Mouse (Mus musculus) liver, adult 2 months (tissue): Measurements from ENCODE around the gene Ccr9. TPM values are rescaled to one million over a fixed set of nuclear protein-coding genes. Genes with fewer than 3 reads are reported as not detected.
"Not testable (repeated sequence)": the region's sequence is repeated elsewhere in the genome, so short reads cannot be mapped to it uniquely, and the experiment has no call there.

ENCODE experiments used
- DNase-seq: peaks from one replicate; pipeline ENCODE4 v3.0.0-alpha.2; 2011; ENCODE audit warnings: low read depth, low spot score; ENCODE audit errors: extremely low read depth
- H3K27ac ChIP-seq: fragments of 200-500 bp; replicated peaks from 2 replicates; pipeline ENCODE4 v1.5.1; 2012; ENCODE audit warnings: low read depth, mild to moderate bottlenecking, control low read depth, inconsistent platforms, low read length; ENCODE audit not compliant: insufficient read depth
- H3K27me3 ChIP-seq: fragments of 200-500 bp; 2 replicates; pipeline ENCODE4 v1.6.1; 2012; ENCODE audit warnings: mild to moderate bottlenecking, moderate library complexity, low read length, inconsistent platforms; ENCODE audit not compliant: control insufficient read depth, insufficient read depth
- H3K36me3 ChIP-seq: fragments of 200-500 bp; 2 replicates; pipeline ENCODE4 v1.6.1; 2012; ENCODE audit warnings: low read length, inconsistent platforms; ENCODE audit not compliant: control insufficient read depth, insufficient read depth
- H3K4me1 ChIP-seq: fragments of 200-500 bp; 2 replicates; pipeline ENCODE4 v1.6.1; 2011; ENCODE audit warnings: low read length; ENCODE audit not compliant: control insufficient read depth, insufficient read depth
- H3K4me3 ChIP-seq: fragments of 200-500 bp; 2 replicates; pipeline ENCODE4 v1.5.1; 2011; ENCODE audit warnings: low read depth, mild to moderate bottlenecking, control low read depth, low read length, moderate library complexity; ENCODE audit not compliant: insufficient read depth
- H3K79me2 ChIP-seq: fragments of 200-500 bp; 2 replicates; pipeline ENCODE4 v1.6.1; 2012; ENCODE audit warnings: inconsistent platforms, mild to moderate bottlenecking, low read length, moderate library complexity; ENCODE audit not compliant: control insufficient read depth, insufficient read depth
- H3K9ac ChIP-seq: fragments of 200-500 bp; 2 replicates; pipeline ENCODE4 v1.6.1; 2012; ENCODE audit warnings: low read depth, mild to moderate bottlenecking, control low read depth, inconsistent platforms, low read length
- CTCF ChIP-seq: fragments of 200-500 bp; IDR thresholded peaks from 2 replicates; pipeline ENCODE4 v1.5.1; 2011; ENCODE audit warnings: low read depth, low read length, control low read depth
- POLR2A ChIP-seq: fragments of 200-500 bp; IDR thresholded peaks from 2 replicates; pipeline ENCODE4 v1.6.1; 2011; ENCODE audit warnings: low read length, control low read depth; ENCODE audit not compliant: insufficient read depth; ENCODE audit errors: extremely low read depth
- WGBS: fragments of 180-500 bp; shearing (Covaris S2); methylation state at CpG from one replicate; pipeline ENCODE4 v1.1.7; 2018; 5-methylcytosine and 5-hydroxymethylcytosine counted together
- polyA plus RNA-seq: library from polyadenylated mRNA; depleted of rRNA; stranded (reverse); fragments of >200 nt; gene quantifications from 2 replicates; pipeline ENCODE4 v1.2.3, GENCODE M21; 2012
- total RNA-seq: library from RNA; depleted of rRNA; stranded (reverse); fragments of >200 nt; gene quantifications from 2 replicates; pipeline ENCODE4 v1.2.3, GENCODE M21; 2014

Ccr9 gene
- total and polyA plus RNA-seq, 2 experiments, result 0.18 to 0.21 TPM

- no peak overlapping the region for H3K4me3 ChIP-seq
- no peaks in the 10 kb centered on the region for H3K36me3 ChIP-seq
- peak; percentile 32 for DNase-seq
- no peaks in the 10 kb centered on the region for H3K79me2 ChIP-seq
- no peak for TF ChIP-seq POLR2A
- peak; percentile 44; the same call in 1 of the 2 replicates for TF ChIP-seq CTCF
- no peaks in the 10 kb centered on the region for H3K27me3 ChIP-seq
- H3K27ac ChIP-seq, result no peak overlapping the region
- WGBS, result 36% methylated on average over 1 of the region's 1 CpGs
- H3K9ac ChIP-seq, result no peak overlapping the region
- no peaks in the 10 kb centered on the region for H3K4me1 ChIP-seq
These were observed 39.6 kb upstream of the Ccr9 start for GRCm38 (mm10) chr9:123638668-123639089.

DNA sequence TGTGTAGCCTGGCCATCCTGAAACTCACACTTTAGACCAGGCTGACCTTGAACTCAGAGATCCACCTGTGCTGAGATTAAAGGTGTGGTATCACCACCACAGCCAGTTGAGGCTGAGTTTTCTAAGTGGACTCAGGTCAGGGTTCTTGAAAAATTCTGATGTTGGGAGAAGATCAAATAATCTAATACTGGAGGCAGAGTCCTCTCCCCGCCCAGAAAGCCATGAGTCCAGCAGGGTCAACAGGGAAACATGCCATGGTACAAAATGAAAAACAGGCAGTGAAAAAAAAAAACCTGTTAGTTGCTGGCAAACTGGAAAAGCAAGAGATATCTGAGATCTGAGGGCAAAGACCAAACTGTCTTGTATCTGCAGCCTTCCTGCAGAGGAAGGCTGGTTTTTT lies 38.1 kb upstream of the Ccr9 start:
- DNase-seq, result peak; percentile 67
- Histone ChIP-seq H3K4me1 (no peaks in the 10 kb centered on the region), H3K27ac (no peak overlapping the region), H3K9ac (no peak overlapping the region), H3K36me3 (no peaks in the 10 kb centered on the region), H3K27me3 (no peaks in the 10 kb centered on the region), H3K4me3 (no peak overlapping the region), H3K79me2 (no peaks in the 10 kb centered on the region)
- WGBS, result 23% methylated on average over 1 of the region's 1 CpGs
- TF ChIP-seq CTCF (no peak), POLR2A (no peak)

- H3K9ac ChIP-seq, result no peak overlapping the region
- WGBS, result 87% methylated on average over 2 of the region's 2 CpGs
- no peaks in the 10 kb centered on the region for H3K4me1 ChIP-seq
- TF ChIP-seq CTCF, result no peak
- TF ChIP-seq POLR2A, result no peak
- H3K36me3 ChIP-seq, result no peaks in the 10 kb centered on the region
- H3K4me3 ChIP-seq, result no peak overlapping the region
- H3K27me3 ChIP-seq, result no peaks in the 10 kb centered on the region
- no peaks in the 10 kb centered on the region for H3K79me2 ChIP-seq
- DNase-seq, result no peak
- no peak overlapping the region for H3K27ac ChIP-seq
These were observed 28.3 kb upstream of the Ccr9 start for GRCm38 (mm10) chr9:123649785-123650511.

- Histone ChIP-seq H3K36me3 (no peaks in the 10 kb centered on the region), H3K27me3 (no peaks in the 10 kb centered on the region), H3K4me3 (no peak overlapping the region), H3K79me2 (no peaks in the 10 kb centered on the region), H3K27ac (no peak overlapping the region), H3K4me1 (no peaks in the 10 kb centered on the region), H3K9ac (no peak overlapping the region)
- 44% methylated on average over 4 of the region's 4 CpGs for WGBS
- DNase-seq, result no peak
- TF ChIP-seq POLR2A (no peak), CTCF (no peak)
These were observed 26.9 kb upstream of the Ccr9 start for GRCm38 (mm10) chr9:123651369-123651768.

GRCm38 (mm10) chr9:123657457-123657856 lies 20.8 kb upstream of the Ccr9 start:
- Histone ChIP-seq H3K4me1 (no peaks in the 10 kb centered on the region), H3K9ac (no peak overlapping the region), H3K79me2 (no peaks in the 10 kb centered on the region), H3K27ac (no peak overlapping the region), H3K4me3 (no peak overlapping the region), H3K36me3 (no peaks in the 10 kb centered on the region), H3K27me3 (no peaks in the 10 kb centered on the region)
- 74% methylated on average over 3 of the region's 3 CpGs for WGBS
- no peak for TF ChIP-seq CTCF
- TF ChIP-seq POLR2A, result no peak
- DNase-seq, result no peak

- DNase-seq, result no peak
- H3K4me1 ChIP-seq, result no peaks in the 10 kb centered on the region
These were observed 19.3 kb upstream of the Ccr9 start for GRCm38 (mm10) chr9:123658981-123659380.

DNA sequence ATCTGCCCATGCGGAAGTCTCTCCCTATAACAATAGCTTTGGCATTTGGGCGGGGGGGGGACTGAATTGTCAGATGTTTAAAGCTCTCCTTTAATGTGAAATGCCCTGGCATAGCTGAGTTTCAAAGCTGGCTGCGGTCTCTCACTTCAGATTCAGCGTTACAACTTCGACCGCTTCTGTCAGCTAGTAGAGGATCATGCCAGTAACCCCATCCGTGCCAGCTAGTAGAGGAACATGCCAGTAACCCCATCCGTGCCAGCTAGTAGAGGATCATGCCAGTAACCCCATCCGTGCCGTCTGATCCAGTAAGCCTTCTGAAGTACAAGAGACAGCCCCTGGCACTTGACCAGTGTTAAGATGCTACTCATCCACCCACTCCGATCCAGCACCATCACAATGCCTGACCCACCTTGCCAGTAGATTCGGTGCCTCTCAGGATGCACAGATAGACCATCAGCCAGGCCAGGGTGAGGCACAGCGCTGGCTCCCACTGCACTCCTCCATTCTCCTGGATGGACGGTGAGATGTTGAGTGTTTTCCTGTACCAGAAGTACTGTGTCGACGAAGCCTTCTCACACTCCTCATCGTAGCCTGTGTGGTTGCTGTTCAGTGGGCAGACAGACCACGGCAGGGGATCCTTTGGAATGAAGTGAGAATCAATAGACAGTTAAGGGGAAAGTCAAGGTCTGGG lies 18.1 kb upstream of the Ccr9 start:
- not testable (repeated sequence) for DNase-seq, H3K27ac ChIP-seq, H3K4me3 ChIP-seq, H3K79me2 ChIP-seq, H3K9ac ChIP-seq, H3K4me1 ChIP-seq, H3K36me3 ChIP-seq, H3K27me3 ChIP-seq
- WGBS, result 83% methylated on average over 18 of the region's 18 CpGs

More at GRCm38 (mm10) chr9:123658981-123659380, 19.3 kb upstream of the Ccr9 start:
- Histone ChIP-seq H3K9ac (no peak overlapping the region), H3K27me3 (no peaks in the 10 kb centered on the region), H3K27ac (no peak overlapping the region), H3K4me3 (no peak overlapping the region), H3K36me3 (no peaks in the 10 kb centered on the region), H3K79me2 (no peaks in the 10 kb centered on the region)
- TF ChIP-seq POLR2A, result no peak
- TF ChIP-seq CTCF, result no peak
